Mouse (Mus musculus) cerebellum, postnatal 25 days (tissue): Measurements from ENCODE around the gene Olfr481.

ENCODE experiments used
- DNase-seq, 2 experiments: peaks; one replicate each; pipeline ENCODE4 v3.0.0; 2021; ENCODE audit warnings: mixed read lengths in 2 of 2

Olfr481 gene

DNA sequence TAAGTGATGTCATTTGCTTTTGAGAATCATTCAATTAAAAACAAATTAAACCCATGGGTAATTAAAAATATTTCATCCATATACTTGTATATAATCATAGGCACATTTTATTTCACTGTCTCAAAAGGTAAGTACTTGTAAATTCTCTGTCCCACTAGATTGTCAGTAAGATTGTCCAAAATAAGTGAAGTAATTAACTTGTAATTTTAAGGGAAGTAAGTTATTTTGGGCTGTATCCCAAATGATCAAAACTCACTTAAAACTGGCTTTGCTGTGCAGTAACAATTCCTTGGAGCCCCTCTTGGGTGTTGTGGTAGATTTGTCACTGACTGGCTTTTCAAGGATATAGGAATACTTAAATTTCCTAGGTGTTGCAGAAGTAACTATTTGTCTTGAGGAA lies at the start of gene Olfr481:
Gene Olfr481, plus strand, starts transcription at position 301 of the 400 bp plus-strand sequence.
- DNase-seq = no peak

GRCm38 (mm10) chr7:108033889-108034288 lies 45.8 kb upstream of the Olfr481 start, which contains the start of gene Olfr478:
Olfr478 (minus strand) TSS chr7:108033989.
- no peak for DNase-seq

DNA sequence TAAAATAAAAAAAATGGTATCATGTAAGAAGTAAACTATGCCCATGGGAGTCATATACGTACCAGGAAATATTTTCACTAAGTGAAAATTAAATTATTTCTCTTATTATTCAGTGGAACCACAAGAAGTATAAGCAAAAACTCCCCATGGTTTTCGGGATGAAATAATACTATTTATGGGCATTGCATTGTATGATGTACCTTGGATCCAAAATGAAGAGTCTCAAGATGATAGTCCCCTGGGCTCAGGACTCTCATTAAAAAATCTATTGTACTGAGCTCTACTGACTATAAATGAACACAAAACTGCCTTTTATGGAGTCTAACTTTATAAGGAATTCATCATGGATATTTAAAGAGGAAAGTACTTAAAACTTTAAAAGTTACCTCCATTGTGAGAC lies 29.3 kb upstream of the Olfr481 start, which contains the start of gene Olfr479:
Gene Olfr479, plus strand, starts transcription at position 301 of the 400 bp plus-strand sequence.
- no peak for DNase-seq

GRCm38 (mm10) chr7:108067246-108067645 lies 12.4 kb upstream of the Olfr481 start, which contains the start of gene Olfr480:
Olfr480 (minus strand) TSS chr7:108067346.
- no peak for DNase-seq

DNA sequence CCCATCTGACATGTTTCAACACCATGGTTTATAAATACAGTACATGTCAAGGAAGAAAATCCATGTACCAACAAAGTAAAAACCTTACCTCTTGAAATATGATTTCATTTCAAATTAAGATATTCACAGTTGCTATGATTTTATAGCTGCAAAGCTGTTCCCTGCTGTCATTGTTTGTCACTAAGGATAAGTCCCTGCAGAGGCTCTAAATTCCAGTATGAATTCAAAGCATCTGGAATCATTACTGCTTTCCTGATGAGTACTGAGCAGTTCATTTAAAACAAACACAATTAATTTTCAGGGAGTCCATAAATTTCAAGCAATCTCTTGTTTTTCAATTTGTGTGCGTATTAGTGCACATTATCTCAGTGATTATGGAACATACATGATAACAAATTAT lies 17.8 kb downstream of the Olfr481 start, which contains the start of gene Olfr482:
Gene Olfr482, minus strand, starts transcription at position 101 of the 400 bp plus-strand sequence.
- no peak for DNase-seq

DNA sequence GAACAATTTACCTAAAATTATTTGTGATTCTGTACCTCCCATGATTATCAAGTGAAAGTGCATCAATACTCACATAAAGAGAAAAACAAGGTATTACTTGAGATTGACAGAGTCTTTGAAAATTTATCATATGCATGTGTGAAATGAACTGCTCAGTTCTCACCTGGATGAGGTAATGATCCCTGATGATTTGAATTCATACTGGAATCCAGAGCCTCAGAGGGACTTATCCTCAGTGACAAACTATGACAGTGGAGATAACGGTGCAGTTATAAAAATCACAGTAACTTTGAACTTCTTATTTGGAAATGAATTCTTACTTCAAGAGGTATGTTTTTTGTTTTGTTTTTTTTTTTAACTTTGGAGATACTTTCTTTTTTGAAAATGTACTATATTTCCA lies 20.9 kb downstream of the Olfr481 start, which contains the start of gene Olfr483:
Gene Olfr483, plus strand, starts transcription at position 301 of the 400 bp plus-strand sequence.
- DNase-seq = no peak

DNA sequence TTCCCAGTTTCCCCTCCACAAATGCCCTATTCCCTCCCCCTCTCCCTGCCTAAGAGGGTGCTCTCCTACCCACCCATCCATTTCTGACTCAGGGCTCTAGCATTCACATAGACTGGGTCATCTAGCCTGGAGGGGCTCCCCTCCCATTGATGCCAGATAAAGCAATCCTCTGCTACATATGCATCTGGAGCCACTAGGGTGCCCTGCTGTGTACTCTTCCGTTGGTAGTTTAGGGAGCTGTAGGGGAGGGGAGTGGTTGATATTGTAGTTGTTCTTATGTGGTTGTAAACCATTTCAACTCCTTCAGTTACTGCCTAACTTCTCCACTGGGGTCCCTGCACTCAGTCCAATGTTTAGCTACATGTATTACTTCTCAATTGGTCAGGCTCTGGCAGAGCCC lies 41.0 kb downstream of the Olfr481 start:
- no peak for DNase-seq

DNA sequence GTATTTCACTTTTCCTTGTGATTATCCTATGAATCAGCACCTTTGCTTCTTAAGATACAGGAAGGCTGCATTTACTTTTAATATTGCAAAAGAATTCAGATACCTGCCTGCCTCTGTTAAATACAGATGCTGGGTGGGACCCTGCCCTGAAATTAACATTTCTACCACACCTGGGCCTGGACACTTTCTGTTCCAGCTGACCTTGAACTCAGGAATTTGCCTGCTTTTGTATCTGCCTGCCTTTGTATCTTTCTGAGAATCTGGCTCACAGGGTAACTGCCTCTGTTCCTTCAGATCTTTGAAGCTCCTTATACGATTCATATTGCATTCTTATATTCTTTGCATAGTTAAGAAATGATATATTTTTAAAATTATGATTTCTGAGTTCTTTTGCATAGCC lies 41.8 kb downstream of the Olfr481 start:
- no peak for DNase-seq

DNA sequence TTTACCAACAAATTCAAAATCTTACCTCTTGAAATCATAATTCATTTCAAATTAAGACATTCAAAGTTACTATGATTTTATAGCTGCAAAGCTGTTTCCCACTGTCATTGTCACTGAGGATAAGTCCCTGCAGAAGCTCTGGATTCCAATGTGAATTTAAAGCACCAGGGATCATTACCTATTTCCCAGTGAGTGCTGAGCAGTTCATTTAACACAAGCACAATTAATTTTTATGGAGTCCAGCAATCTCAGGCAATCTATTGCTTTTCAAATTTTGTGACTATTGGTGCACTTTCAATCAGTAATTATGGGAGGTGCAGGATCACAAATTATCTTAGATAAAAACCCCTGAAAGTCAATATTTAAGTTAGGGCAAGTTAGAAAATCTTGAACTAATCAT lies 47.7 kb downstream of the Olfr481 start, which contains the start of gene Olfr484:
Gene Olfr484, minus strand, starts transcription at position 101 of the 400 bp plus-strand sequence.
- no peak for DNase-seq
